19 mouse cellular contexts compared by ENCODE assay signal in the genomic region with DNA sequence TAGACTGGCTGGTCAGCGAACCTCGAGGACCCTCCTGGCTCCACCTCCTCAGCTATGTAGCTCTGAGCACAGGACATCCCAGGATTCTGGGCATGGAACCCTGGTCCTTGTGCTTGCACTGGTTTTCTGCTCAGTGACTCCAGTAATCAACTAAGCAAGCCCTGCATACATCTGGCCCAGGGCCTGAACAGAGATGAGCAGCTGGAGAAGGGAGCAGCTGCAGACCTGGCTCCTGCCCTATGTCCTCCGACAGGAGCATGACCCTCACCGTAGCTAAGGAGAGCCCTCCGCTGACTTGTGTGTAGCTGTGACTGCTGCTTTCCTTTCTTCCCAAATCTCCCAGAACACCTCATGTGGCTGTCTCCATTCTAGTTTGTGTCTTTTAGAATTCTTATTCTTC.
DNase-seq lines count a peak whose midpoint lies in the region; ATAC-seq lines count a peak whose summit lies in the region.
"Had no signal": no experiment of that assay in that cellular context is flagged by ENCODE, and none has a peak within 500 bp of the region (broad histone marks: within the 10 kb centered on the region; RNA-seq: fewer than 3 reads in every experiment).

No protein-coding gene starts in this region.

- H3K27ac ChIP-seq in forebrain, embryonic 10.5 days = 0 out of 2 replicates have a peak overlapping the region, but pooled peaks have one; percentile 40
- no peak overlapping the region for H3K27ac ChIP-seq in forebrain, embryonic 14.5 days (ENCODE audit: low read depth, low read length)
- peak overlapping the region; percentile 47; the same call in 1 of the 2 replicates for H3K27ac ChIP-seq in limb, embryonic 10.5 days
- H3K27ac ChIP-seq: embryonic facial prominence, embryonic 10.5 days; forebrain, embryonic 15.5 days; hindbrain, embryonic 13.5 days; hindbrain, postnatal 0 days had no signal

- no peak overlapping the region for H3K4me3 ChIP-seq in forebrain, embryonic 10.5 days
- no peak overlapping the region for H3K4me3 ChIP-seq in forebrain, embryonic 14.5 days (ENCODE audit: low read depth, low read length)
- H3K4me3 ChIP-seq in limb, embryonic 10.5 days = no peak overlapping the region
- H3K4me3 ChIP-seq: embryonic facial prominence, embryonic 10.5 days; forebrain, embryonic 15.5 days; heart, embryonic 15.5 days; hindbrain, embryonic 13.5 days had no signal

- no peak overlapping the region for H3K9ac ChIP-seq in forebrain, embryonic 14.5 days (ENCODE audit: low read length)
- H3K9ac ChIP-seq: forebrain, embryonic 15.5 days; heart, embryonic 15.5 days; hindbrain, embryonic 13.5 days had no signal

- H3K36me3 ChIP-seq in forebrain, embryonic 10.5 days (replicated peaks) = no peaks in the 10 kb centered on the region
- H3K36me3 ChIP-seq in forebrain, embryonic 14.5 days (ENCODE audit: control insufficient read depth, insufficient read depth, low read length) = no peaks in the 10 kb centered on the region
- no peaks in the 10 kb centered on the region for H3K36me3 ChIP-seq in limb, embryonic 10.5 days
- H3K36me3 ChIP-seq: embryonic facial prominence, embryonic 10.5 days; forebrain, embryonic 15.5 days; G1E; heart, embryonic 15.5 days; hindbrain, embryonic 13.5 days had no signal

- H3K4me1 ChIP-seq in forebrain, embryonic 10.5 days = peaks cover 47% of the 10 kb centered on the region
- H3K4me1 ChIP-seq in forebrain, embryonic 14.5 days (ENCODE audit: control insufficient read depth, insufficient read depth, low read length) = no peaks in the 10 kb centered on the region
- peaks cover 29% of the 10 kb centered on the region for H3K4me1 ChIP-seq in limb, embryonic 10.5 days

- H3K4me2 ChIP-seq in forebrain, embryonic 14.5 days (ENCODE audit: low read length) = no peak overlapping the region
- H3K4me2 ChIP-seq: forebrain, embryonic 15.5 days; heart, embryonic 15.5 days; hindbrain, embryonic 13.5 days had no signal

- DNase-seq in forebrain, embryonic 10.5 days (ENCODE audit: extremely low spot score, low spot score) = no peak
- no peak for DNase-seq in forebrain, embryonic 14.5 days (ENCODE audit: low spot score)
- DNase-seq in heart, adult 18-20 months = peak; percentile 9 to 22
- no peak for DNase-seq in heart, adult 9 months (ENCODE audit: low spot score in 2 of 2)
- peak; percentile 10 to 31 for DNase-seq in kidney, postnatal 4 days
- no peak for DNase-seq in kidney, postnatal 10 days
- no peak for DNase-seq in limb, embryonic 10.5 days (ENCODE audit: low spot score)
- DNase-seq: adrenal gland, adult 8-10 months; adrenal gland, postnatal 36 days; B cell, adult 2 months; cerebellum, adult 2 months; gastrocnemius, postnatal 25 days had no signal

- no peaks in the 10 kb centered on the region for H3K9me3 ChIP-seq in forebrain, embryonic 10.5 days
- H3K9me3 ChIP-seq in forebrain, embryonic 14.5 days (replicated peaks; ENCODE audit: control insufficient read depth, low read length) = no peaks in the 10 kb centered on the region
- no peaks in the 10 kb centered on the region for H3K9me3 ChIP-seq in limb, embryonic 10.5 days (replicated peaks)
- H3K9me3 ChIP-seq: embryonic facial prominence, embryonic 10.5 days; forebrain, embryonic 15.5 days; heart, embryonic 15.5 days; hindbrain, embryonic 13.5 days had no signal

- ATAC-seq in forebrain, embryonic 14.5 days = no peak
- ATAC-seq: CD4-positive, CD25-positive, alpha-beta regulatory T cell, adult 4 months; forebrain, embryonic 15.5 days; hindbrain, postnatal 0 days had no signal

- WGBS in forebrain, embryonic 10.5 days = 81% methylated on average over 5 of the region's 5 CpGs
- 74% methylated on average over 5 of the region's 5 CpGs for WGBS in forebrain, embryonic 14.5 days
- 65% methylated on average over 5 of the region's 5 CpGs for WGBS in limb, embryonic 10.5 days

- H3K27me3 ChIP-seq in forebrain, embryonic 10.5 days (ENCODE audit: poor library complexity, severe bottlenecking) = peaks cover 4% of the 10 kb centered on the region
- no peaks in the 10 kb centered on the region for H3K27me3 ChIP-seq in forebrain, embryonic 14.5 days (replicated peaks; ENCODE audit: control insufficient read depth, insufficient read depth, low read length)
- H3K27me3 ChIP-seq in limb, embryonic 10.5 days (ENCODE audit: low read depth, poor library complexity, severe bottlenecking) = peaks cover 2% of the 10 kb centered on the region; the same call in 1 of the 2 replicates
- H3K27me3 ChIP-seq: forebrain, embryonic 15.5 days; hindbrain, embryonic 13.5 days had no signal

Comparison
In these comparisons a context has a peak if more than half of its experiments do, and no peak if none do; other contexts are left out.
1. DNase-seq: peak in heart, adult 18-20 months (2 of 2) and kidney, postnatal 4 days (2 of 2); none in forebrain, embryonic 10.5 days (single experiment), forebrain, embryonic 14.5 days (single experiment), heart, adult 9 months (0 of 2), kidney, postnatal 10 days (single experiment) and limb, embryonic 10.5 days (single experiment).